Mouse (Mus musculus) spleen, adult 18-20 months (tissue): Measurements from ENCODE around the gene Hoxb2.

ENCODE experiments used
- DNase-seq, 2 experiments: peaks; one replicate each; pipeline ENCODE4 v3.0.0; 2022; ENCODE audit warnings: mixed read lengths in 2 of 2

The Hoxb2 gene

GRCm38 (mm10) chr11:96316696-96317607 is 33.4 kb upstream of the Hoxb2 start:
- DNase-seq, result no peak

- no peak for DNase-seq
Measured at GRCm38 (mm10) chr11:96317608-96318367, 32.5 kb upstream of the Hoxb2 start, which contains the start of gene Hoxb4. Gene Hoxb4, plus strand, starts transcription at chr11:96318267.

GRCm38 (mm10) chr11:96318368-96319070 is 31.8 kb upstream of the Hoxb2 start:
- DNase-seq, result peak; percentile 59 to 60

GRCm38 (mm10) chr11:96319071-96319902 is 31.0 kb upstream of the Hoxb2 start:
- no peak for DNase-seq

GRCm38 (mm10) chr11:96319910-96320309 is 30.4 kb upstream of the Hoxb2 start:
- DNase-seq, result no peak

- no peak for DNase-seq
Measured at GRCm38 (mm10) chr11:96320688-96321087, 29.6 kb upstream of the Hoxb2 start.

GRCm38 (mm10) chr11:96321846-96322245 is 28.5 kb upstream of the Hoxb2 start:
- no peak for DNase-seq

- DNase-seq, result no peak
Measured at GRCm38 (mm10) chr11:96322738-96323137, 27.6 kb upstream of the Hoxb2 start.

- no peak for DNase-seq
Measured at GRCm38 (mm10) chr11:96323154-96323553, 27.2 kb upstream of the Hoxb2 start, which contains the start of gene Hoxb3. Gene Hoxb3, plus strand, starts transcription at chr11:96323326.

GRCm38 (mm10) chr11:96324125-96324524 is 26.2 kb upstream of the Hoxb2 start:
- DNase-seq, result no peak

- DNase-seq, result no peak
Measured at GRCm38 (mm10) chr11:96324965-96325364, 25.4 kb upstream of the Hoxb2 start.

- no peak for DNase-seq
Measured at GRCm38 (mm10) chr11:96325747-96326212, 24.5 kb upstream of the Hoxb2 start.

GRCm38 (mm10) chr11:96326705-96327104 is 23.6 kb upstream of the Hoxb2 start:
- no peak for DNase-seq

GRCm38 (mm10) chr11:96327122-96327521 is 23.2 kb upstream of the Hoxb2 start:
- DNase-seq, result no peak

GRCm38 (mm10) chr11:96327750-96328149 is 22.6 kb upstream of the Hoxb2 start:
- no peak for DNase-seq

- no peak for DNase-seq
Measured at GRCm38 (mm10) chr11:96328605-96329004, 21.7 kb upstream of the Hoxb2 start.

- DNase-seq, result no peak
Measured at GRCm38 (mm10) chr11:96332105-96332504, 18.2 kb upstream of the Hoxb2 start.

- DNase-seq, result no peak
Measured at GRCm38 (mm10) chr11:96332618-96333032, 17.7 kb upstream of the Hoxb2 start.

GRCm38 (mm10) chr11:96333241-96334001 is 16.9 kb upstream of the Hoxb2 start:
- DNase-seq, result no peak

- DNase-seq, result no peak
Measured at GRCm38 (mm10) chr11:96334002-96334364, 16.3 kb upstream of the Hoxb2 start.

GRCm38 (mm10) chr11:96334998-96335397 is 15.3 kb upstream of the Hoxb2 start:
- no peak for DNase-seq
